Mouse (Mus musculus) spleen, adult 2 months (tissue): ENCODE measurements at regions not wholly inside any gene's neighbourhood (a gene's known extent, or its start where the extent isn't known, plus 50 kb on each side); places are given as distances from the start of the nearest gene placed in this dataset.

Source experiments
- DNase-seq, 2 experiments: peaks; one replicate each; pipeline versions ENCODE4 v3.0.0 to v3.0.0-alpha.2; 2012 to 2021; ENCODE audit warnings: low spot score in 2 of 2, low read depth in 1 of 2
- H3K27ac ChIP-seq: fragments of 200-500 bp; 2 replicates; pipeline ENCODE4 v1.5.1; 2012; ENCODE audit warnings: low read length, inconsistent platforms; ENCODE audit not compliant: insufficient read depth
- H3K27me3 ChIP-seq: fragments of 200-500 bp; 2 replicates; pipeline ENCODE4 v1.6.1; 2012; ENCODE audit warnings: mild to moderate bottlenecking, moderate library complexity, low read length, inconsistent platforms; ENCODE audit not compliant: control insufficient read depth, insufficient read depth
- H3K36me3 ChIP-seq: fragments of 200-500 bp; 2 replicates; pipeline ENCODE4 v1.6.1; 2012; ENCODE audit warnings: mild to moderate bottlenecking, low read length, inconsistent platforms; ENCODE audit not compliant: control insufficient read depth, insufficient read depth
- H3K4me1 ChIP-seq: fragments of 200-500 bp; 2 replicates; pipeline ENCODE4 v1.6.1; 2011; ENCODE audit warnings: inconsistent platforms; ENCODE audit not compliant: control insufficient read depth, insufficient read depth, insufficient read length
- H3K4me3 ChIP-seq: fragments of 200-500 bp; 2 replicates; pipeline ENCODE4 v1.5.1; 2011; ENCODE audit warnings: mild to moderate bottlenecking, inconsistent platforms; ENCODE audit not compliant: insufficient read depth, insufficient read length; ENCODE audit errors: extremely low read depth
- CTCF ChIP-seq: fragments of 200-500 bp; IDR thresholded peaks from 2 replicates; pipeline ENCODE4 v1.5.1; 2011; ENCODE audit warnings: mild to moderate bottlenecking, inconsistent platforms; ENCODE audit not compliant: insufficient read depth, insufficient read length, insufficient replicate concordance; ENCODE audit errors: extremely low read depth
- POLR2A ChIP-seq: fragments of 200-500 bp; IDR thresholded peaks from 2 replicates; pipeline ENCODE4 v1.6.1; 2011; ENCODE audit warnings: low read depth, low read length, inconsistent platforms
- WGBS: fragments of 180-500 bp; shearing (Covaris S2); methylation state at CpG from one replicate; pipeline ENCODE4 v1.1.7; 2018; 5-methylcytosine and 5-hydroxymethylcytosine counted together

GRCm38 (mm10) chr6:100380536-100380935 lies 93.3 kb upstream of the Rybp start:
- Histone ChIP-seq H3K27ac (no peak overlapping the region), H3K36me3 (no peaks in the 10 kb centered on the region), H3K4me1 (peaks cover 9% of the 10 kb centered on the region; the same call in 1 of the 2 replicates), H3K4me3 (no peak overlapping the region), H3K27me3 (no peaks in the 10 kb centered on the region)
- no peak for TF ChIP-seq CTCF
- TF ChIP-seq POLR2A, result no peak
- no peak for DNase-seq
- WGBS, result 72% methylated on average over 6 of the region's 6 CpGs

DNA sequence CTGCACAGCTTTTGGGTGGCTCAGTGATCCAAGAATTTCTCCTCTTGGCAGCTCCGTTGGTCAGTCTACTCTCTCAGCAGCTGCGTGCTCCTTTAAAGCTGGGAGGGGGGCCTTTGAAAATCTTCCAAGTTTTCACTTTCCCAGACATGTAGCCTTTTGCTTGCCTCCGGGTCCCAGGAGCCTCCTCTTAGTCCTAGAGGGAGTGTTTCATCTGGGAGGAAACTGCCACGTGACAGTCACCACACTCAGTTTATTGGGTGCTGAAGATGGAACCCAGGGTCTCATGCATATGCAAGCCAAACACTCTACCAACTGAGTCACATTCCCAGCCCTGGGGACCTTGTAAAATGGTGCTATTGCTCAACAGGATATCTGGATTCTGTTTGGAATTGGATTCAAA lies 92.5 kb upstream of the Rybp start:
- Histone ChIP-seq H3K4me1 (peaks cover 9% of the 10 kb centered on the region; the same call in 1 of the 2 replicates), H3K36me3 (no peaks in the 10 kb centered on the region), H3K27me3 (no peaks in the 10 kb centered on the region), H3K27ac (no peak overlapping the region), H3K4me3 (no peak overlapping the region)
- no peak for DNase-seq
- 84% methylated on average over 4 of the region's 4 CpGs for WGBS
- TF ChIP-seq CTCF (no peak), POLR2A (no peak)

DNA sequence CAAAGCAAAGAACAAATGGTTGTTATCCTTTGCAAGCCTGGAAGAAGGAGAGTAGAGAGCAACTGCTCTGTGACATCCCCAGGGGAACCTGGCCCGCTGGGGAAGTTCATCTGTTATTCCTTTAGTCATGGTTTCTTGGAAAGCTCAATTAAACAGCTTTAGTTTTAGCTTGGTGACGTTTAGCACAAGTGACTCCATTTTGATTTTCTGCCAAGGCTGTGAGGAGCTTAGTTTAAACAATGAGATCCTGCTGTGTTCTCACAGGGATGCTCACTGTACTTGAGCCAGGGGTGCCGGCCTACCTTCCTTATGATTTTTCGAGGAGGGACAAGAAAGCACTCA lies 91.2 kb upstream of the Rybp start:
- H3K27ac ChIP-seq, result no peak overlapping the region
- WGBS, result 81% methylated on average over 4 of the region's 4 CpGs
- no peak overlapping the region for H3K4me3 ChIP-seq
- no peaks in the 10 kb centered on the region for H3K36me3 ChIP-seq
- TF ChIP-seq POLR2A, result no peak
- no peak for TF ChIP-seq CTCF
- no peak for DNase-seq
- no peaks in the 10 kb centered on the region for H3K27me3 ChIP-seq
- H3K4me1 ChIP-seq, result peaks cover 9% of the 10 kb centered on the region; the same call in 1 of the 2 replicates

DNA sequence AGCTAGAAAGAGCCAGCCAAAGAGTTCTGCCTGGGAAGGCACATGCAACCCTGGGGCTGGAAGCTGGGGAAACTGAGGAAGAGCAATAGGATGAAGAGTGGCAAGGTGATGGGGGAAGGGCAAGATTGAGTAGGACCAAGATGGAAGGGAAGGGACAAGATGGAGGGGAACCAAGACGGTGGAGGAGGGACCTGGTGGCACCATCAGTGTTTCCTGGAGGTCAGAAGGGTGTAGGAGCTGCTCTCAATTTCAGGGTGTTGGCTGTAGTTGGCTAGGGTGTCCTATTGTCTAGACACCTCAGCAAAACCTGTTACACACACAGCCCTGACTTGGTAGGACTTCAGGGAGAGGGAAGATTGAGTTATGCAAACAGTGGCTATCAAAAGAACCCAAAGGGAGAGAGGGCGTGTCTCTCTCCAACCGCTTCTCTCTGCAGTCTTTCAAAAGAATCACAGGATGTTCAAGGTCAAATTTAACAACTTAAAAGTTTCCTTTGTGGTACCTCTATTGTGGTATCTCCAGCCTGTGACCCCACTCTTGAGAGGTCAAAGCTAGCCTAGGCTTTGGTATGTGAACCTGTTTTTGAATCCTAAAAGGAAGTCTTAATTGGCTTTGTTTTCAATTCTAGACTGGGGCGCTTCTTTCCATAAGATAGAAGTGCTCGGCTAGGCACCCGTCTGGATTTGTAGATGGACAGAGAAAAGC lies 90.7 kb upstream of the Rybp start:
- no peaks in the 10 kb centered on the region for H3K27me3 ChIP-seq
- DNase-seq, result no peak
- no peak overlapping the region for H3K4me3 ChIP-seq
- H3K4me1 ChIP-seq, result peaks cover 9% of the 10 kb centered on the region; the same call in 1 of the 2 replicates
- H3K27ac ChIP-seq, result no peak overlapping the region
- WGBS, result 68% methylated on average over 6 of the region's 6 CpGs
- H3K36me3 ChIP-seq, result no peaks in the 10 kb centered on the region
- no peak for TF ChIP-seq POLR2A
- TF ChIP-seq CTCF, result no peak

- H3K27me3 ChIP-seq, result no peaks in the 10 kb centered on the region
- no peak for TF ChIP-seq POLR2A
- TF ChIP-seq CTCF, result no peak
- DNase-seq, result no peak
- no peaks in the 10 kb centered on the region for H3K36me3 ChIP-seq
- 66% methylated on average over 9 of the region's 9 CpGs for WGBS
- H3K27ac ChIP-seq, result no peak overlapping the region
- H3K4me1 ChIP-seq, result peaks cover 9% of the 10 kb centered on the region; the same call in 1 of the 2 replicates
- H3K4me3 ChIP-seq, result no peak overlapping the region
These were observed 89.4 kb upstream of the Rybp start for GRCm38 (mm10) chr6:100376656-100377055.

DNA sequence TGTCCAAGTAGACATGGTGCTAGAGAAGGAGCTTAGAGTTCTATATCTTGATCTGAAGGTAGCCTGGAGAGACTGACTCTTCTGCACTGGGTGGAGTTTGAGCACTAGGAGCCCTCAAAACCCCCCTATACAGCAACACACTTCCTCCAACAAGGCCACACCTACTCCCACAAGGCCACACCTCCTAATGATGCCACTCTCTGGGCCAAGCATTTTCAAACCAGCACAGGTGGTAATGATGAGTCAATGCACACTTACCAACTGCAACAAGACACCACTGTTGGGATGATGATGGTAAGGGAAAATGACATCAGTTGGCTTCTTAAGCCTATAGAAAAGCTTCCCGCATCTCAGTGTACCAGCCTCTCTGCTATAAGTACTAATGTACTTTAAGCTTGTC lies 83.5 kb upstream of the Rybp start:
- no peaks in the 10 kb centered on the region for H3K36me3 ChIP-seq
- no peak for TF ChIP-seq CTCF
- no peak for TF ChIP-seq POLR2A
- 91% methylated on average over 1 of the region's 1 CpGs for WGBS

DNA sequence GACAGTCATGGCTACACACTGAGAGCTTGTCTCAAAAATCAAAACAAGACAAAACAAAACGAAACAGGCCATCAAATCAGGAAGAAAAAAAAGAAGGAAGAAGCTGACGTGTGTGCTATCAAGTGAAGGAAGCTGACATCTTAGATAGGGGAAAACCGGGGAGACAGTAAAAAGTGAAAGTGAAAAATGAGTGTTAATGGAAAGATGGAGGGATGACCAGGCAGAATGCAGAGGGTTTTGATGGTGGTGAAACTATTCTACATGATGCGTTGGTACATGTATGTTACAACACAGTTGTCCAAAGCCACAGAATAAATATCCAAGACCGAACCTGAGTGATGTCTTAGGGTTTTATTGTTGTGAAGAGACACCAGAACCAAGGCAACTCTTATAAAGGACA lies 83.1 kb upstream of the Rybp start:
- no peak for TF ChIP-seq POLR2A
- no peak for TF ChIP-seq CTCF
- Histone ChIP-seq H3K4me1 (no peaks in the 10 kb centered on the region), H3K36me3 (no peaks in the 10 kb centered on the region), H3K27ac (no peak overlapping the region), H3K27me3 (no peaks in the 10 kb centered on the region), H3K4me3 (no peak overlapping the region)
- WGBS, result 44% methylated on average over 5 of the region's 5 CpGs
- DNase-seq, result peak in 1 of 2 experiments; percentile 15

More for the DNA sequence above, 83.5 kb upstream of the Rybp start:
- Histone ChIP-seq H3K4me1 (no peaks in the 10 kb centered on the region), H3K27me3 (no peaks in the 10 kb centered on the region), H3K27ac (no peak overlapping the region), H3K4me3 (no peak overlapping the region)
- DNase-seq, result no peak
